Mouse (Mus musculus): ENCODE results near the gene Ttc39b. TPM values are rescaled to one million over a fixed set of nuclear protein-coding genes. Genes with fewer than 3 reads are reported as not detected.

The Ttc39b gene
- polyA plus RNA-seq, 1 experiment from 2014 or later, result 14.9 TPM

- no peak for ATAC-seq
- WGBS, result 92% methylated on average over 7 of the region's 7 CpGs
- no peak overlapping the region for H3K9ac ChIP-seq (ENCODE audit: low read length)
- H3K27me3 ChIP-seq (replicated peaks; ENCODE audit: control insufficient read depth, insufficient read depth, low read length), result no peaks in the 10 kb centered on the region
- no peak for DNase-seq (ENCODE audit: low spot score)
- peaks cover 11% of the 10 kb centered on the region for H3K4me1 ChIP-seq (ENCODE audit: control insufficient read depth, insufficient read depth, low read length)
- H3K27ac ChIP-seq (ENCODE audit: low read depth, low read length), result peak overlapping the region; percentile 92
- no peaks in the 10 kb centered on the region for H3K9me3 ChIP-seq (replicated peaks; ENCODE audit: control insufficient read depth, low read length)
- no peaks in the 10 kb centered on the region for H3K36me3 ChIP-seq (ENCODE audit: control insufficient read depth, insufficient read depth, low read length)
- no peak overlapping the region for H3K4me2 ChIP-seq (ENCODE audit: low read length)
- H3K4me3 ChIP-seq (ENCODE audit: low read depth, low read length), result no peak overlapping the region
These were observed 89.9 kb downstream of the Ttc39b start for GRCm38 (mm10) chr4:83234132-83234531.

DNA sequence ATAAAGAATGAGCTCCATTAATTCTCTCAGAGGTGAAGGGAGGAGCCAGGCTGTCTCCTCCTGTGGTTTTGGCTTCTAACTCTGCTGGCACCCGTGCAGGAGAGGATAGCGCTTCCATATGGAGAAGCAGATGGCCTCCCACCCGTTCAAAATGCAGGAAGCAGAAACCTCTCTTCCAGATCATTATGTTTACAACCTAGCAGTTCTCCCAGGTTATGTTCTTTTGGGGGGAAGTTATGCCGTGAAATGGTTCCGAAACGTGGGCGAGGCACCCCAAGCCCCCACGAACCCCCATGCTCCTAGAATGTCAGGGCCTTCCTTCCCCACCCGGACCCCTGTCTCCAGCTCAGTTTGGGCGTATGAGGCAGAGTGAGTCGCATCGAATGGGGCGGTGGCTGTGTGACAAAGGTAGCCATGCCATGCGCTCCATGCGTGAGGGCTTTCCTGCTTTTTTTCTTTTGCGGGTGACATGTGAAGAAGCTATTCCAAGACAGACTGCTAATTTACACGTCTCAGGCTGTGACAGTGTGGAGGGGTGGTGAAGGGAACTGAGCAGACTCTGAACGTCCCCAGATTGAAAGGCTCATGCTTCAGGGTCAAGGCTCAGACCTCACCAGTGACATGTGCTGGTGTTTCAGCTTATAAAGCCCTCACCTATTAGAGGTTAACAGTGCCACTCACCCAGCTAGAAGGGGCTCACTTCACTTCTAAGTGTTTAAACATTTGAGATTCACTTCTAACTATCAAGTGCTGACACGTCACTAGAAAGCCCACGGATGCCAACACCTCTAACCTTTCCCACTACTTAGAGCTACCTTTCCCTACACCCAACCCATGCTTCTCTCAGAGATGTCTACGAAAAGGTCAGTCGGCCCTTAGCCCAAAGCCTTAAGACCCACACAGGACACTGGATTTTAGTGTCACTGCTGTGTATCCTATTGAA lies 90.6 kb downstream of the Ttc39b start:
- H3K36me3 ChIP-seq (ENCODE audit: control insufficient read depth, insufficient read depth, low read length), result no peaks in the 10 kb centered on the region
- WGBS, result 59% methylated on average over 22 of the region's 22 CpGs
- peaks cover 12% of the 10 kb centered on the region for H3K4me1 ChIP-seq (ENCODE audit: control insufficient read depth, insufficient read depth, low read length)
- peak overlapping the region; percentile 92 for H3K27ac ChIP-seq (ENCODE audit: low read depth, low read length)
- no peak overlapping the region for H3K9ac ChIP-seq (ENCODE audit: low read length)
- no peaks in the 10 kb centered on the region for H3K27me3 ChIP-seq (replicated peaks; ENCODE audit: control insufficient read depth, insufficient read depth, low read length)
- peak overlapping the region; percentile 33; the same call in 1 of the 2 replicates for H3K4me2 ChIP-seq (ENCODE audit: low read length)
- H3K9me3 ChIP-seq (replicated peaks; ENCODE audit: control insufficient read depth, low read length), result no peaks in the 10 kb centered on the region
- peak; percentile 91 for ATAC-seq
- peak; percentile 84 for DNase-seq (ENCODE audit: low spot score)
- H3K4me3 ChIP-seq (ENCODE audit: low read depth, low read length), result no peak overlapping the region

- H3K36me3 ChIP-seq (ENCODE audit: control insufficient read depth, insufficient read depth, low read length), result no peaks in the 10 kb centered on the region
- ATAC-seq (no peak), DNase-seq (ENCODE audit: low spot score) (no peak)
- H3K4me1 ChIP-seq (ENCODE audit: control insufficient read depth, insufficient read depth, low read length), result peaks cover 10% of the 10 kb centered on the region
- WGBS, result 76% methylated on average over 9 of the region's 9 CpGs
- no peaks in the 10 kb centered on the region for H3K27me3 ChIP-seq (replicated peaks; ENCODE audit: control insufficient read depth, insufficient read depth, low read length)
- peak overlapping the region; percentile 92 for H3K27ac ChIP-seq (ENCODE audit: low read depth, low read length)
- H3K4me2 ChIP-seq (ENCODE audit: low read length), result peak overlapping the region; percentile 33
- H3K9me3 ChIP-seq (replicated peaks; ENCODE audit: control insufficient read depth, low read length), result no peaks in the 10 kb centered on the region
- H3K9ac ChIP-seq (ENCODE audit: low read length), result 0 out of 2 replicates have a peak overlapping the region, but pooled peaks have one; percentile 0
- H3K4me3 ChIP-seq (ENCODE audit: low read depth, low read length), result peak overlapping the region; percentile 7; the same call in 1 of the 2 replicates
These were observed 91.7 kb downstream of the Ttc39b start for GRCm38 (mm10) chr4:83232315-83232880.

DNA sequence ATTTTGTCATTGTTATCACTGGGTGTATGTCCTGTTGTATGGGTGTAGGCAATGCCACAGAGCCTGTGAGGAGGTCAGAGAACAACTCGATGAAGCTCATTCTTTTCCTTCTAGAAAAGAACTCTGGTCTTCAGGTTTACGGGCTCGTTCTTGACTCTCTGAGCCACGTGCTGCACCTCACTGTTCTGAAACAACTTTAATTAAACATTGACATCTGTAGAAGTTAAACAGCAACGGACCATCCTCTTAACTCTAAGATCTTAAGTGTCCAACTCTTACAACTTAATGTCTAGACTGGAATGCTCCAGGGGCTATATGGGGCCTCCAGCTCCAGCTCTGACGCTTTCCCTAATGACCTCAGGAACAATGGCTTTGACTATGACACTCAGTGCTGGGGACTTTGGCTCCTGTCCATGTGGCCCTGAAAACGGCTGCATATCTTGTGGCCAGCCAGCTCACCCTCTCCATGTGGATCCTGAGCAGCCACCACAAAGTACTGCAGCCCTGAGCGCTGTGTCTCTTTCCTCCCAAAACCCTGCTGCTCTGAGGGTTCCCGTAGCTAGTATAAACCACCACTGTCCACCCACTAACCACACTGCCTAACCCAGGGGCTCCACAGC lies 95.3 kb downstream of the Ttc39b start:
- ATAC-seq (no peak), DNase-seq (ENCODE audit: low spot score) (no peak)
- H3K4me1 ChIP-seq (ENCODE audit: control insufficient read depth, insufficient read depth, low read length), result peaks cover 12% of the 10 kb centered on the region
- no peaks in the 10 kb centered on the region for H3K36me3 ChIP-seq (ENCODE audit: control insufficient read depth, insufficient read depth, low read length)
- H3K9ac ChIP-seq (ENCODE audit: low read length), result no peak overlapping the region
- H3K4me3 ChIP-seq (ENCODE audit: low read depth, low read length), result no peak overlapping the region
- WGBS, result 85% methylated on average over 9 of the region's 9 CpGs
- no peaks in the 10 kb centered on the region for H3K27me3 ChIP-seq (replicated peaks; ENCODE audit: control insufficient read depth, insufficient read depth, low read length)
- no peak overlapping the region for H3K27ac ChIP-seq (ENCODE audit: low read depth, low read length)
- no peaks in the 10 kb centered on the region for H3K9me3 ChIP-seq (replicated peaks; ENCODE audit: control insufficient read depth, low read length)
- no peak overlapping the region for H3K4me2 ChIP-seq (ENCODE audit: low read length)

- H3K4me1 ChIP-seq (ENCODE audit: control insufficient read depth, insufficient read depth, low read length), result peaks cover 12% of the 10 kb centered on the region
- no peak overlapping the region for H3K27ac ChIP-seq (ENCODE audit: low read depth, low read length)
- H3K9ac ChIP-seq (ENCODE audit: low read length), result no peak overlapping the region
- no peaks in the 10 kb centered on the region for H3K9me3 ChIP-seq (replicated peaks; ENCODE audit: control insufficient read depth, low read length)
- H3K4me2 ChIP-seq (ENCODE audit: low read length), result no peak overlapping the region
- H3K4me3 ChIP-seq (ENCODE audit: low read depth, low read length), result no peak overlapping the region
- ATAC-seq (no peak), DNase-seq (ENCODE audit: low spot score) (no peak)
- no peaks in the 10 kb centered on the region for H3K36me3 ChIP-seq (ENCODE audit: control insufficient read depth, insufficient read depth, low read length)
- WGBS, result 69% methylated on average over 10 of the region's 10 CpGs
- H3K27me3 ChIP-seq (replicated peaks; ENCODE audit: control insufficient read depth, insufficient read depth, low read length), result no peaks in the 10 kb centered on the region
These were observed 96.0 kb downstream of the Ttc39b start for GRCm38 (mm10) chr4:83228073-83228472.

DNA sequence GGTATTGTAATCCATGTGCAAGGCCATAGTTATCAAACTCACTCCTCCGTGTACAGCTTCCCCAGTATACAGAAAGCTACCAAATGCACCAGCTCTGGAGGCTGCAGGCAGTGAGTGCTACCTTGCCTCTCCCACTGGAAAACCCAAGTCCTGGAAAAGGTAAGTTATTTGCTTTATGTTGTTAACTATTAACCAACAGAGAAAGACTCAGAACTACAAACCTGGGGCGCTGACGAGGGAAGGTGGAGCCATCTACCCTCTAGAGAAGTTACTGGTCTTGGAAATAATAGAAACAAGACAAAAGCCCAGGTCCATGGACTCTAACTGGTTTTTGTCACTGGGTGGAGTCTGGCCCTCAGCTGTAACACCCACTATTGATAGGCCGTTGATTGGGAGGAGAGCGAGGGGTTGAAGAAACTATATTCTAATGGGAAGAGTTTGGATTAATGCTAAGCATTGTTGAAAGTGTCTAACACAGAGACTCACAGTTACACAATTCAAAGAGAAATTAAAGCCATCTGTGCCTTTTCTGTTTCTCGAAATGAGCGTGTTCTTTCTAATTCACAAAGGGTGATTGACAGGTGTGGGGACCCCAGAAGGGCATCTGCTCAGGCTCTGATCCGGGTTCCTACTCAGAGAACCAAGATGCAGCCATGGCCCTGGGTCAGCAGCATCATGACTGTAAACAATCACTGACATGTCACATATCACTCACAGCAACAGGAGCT lies 98.3 kb downstream of the Ttc39b start:
- peak; percentile 38; the same call in 1 of the 2 replicates for ATAC-seq

GRCm38 (mm10) chr4:83224242-83224641 lies 99.8 kb downstream of the Ttc39b start:
- Histone ChIP-seq H3K4me1 (ENCODE audit: control insufficient read depth, insufficient read depth, low read length) (peaks cover 10% of the 10 kb centered on the region), H3K27me3 (replicated peaks; ENCODE audit: control insufficient read depth, insufficient read depth, low read length) (no peaks in the 10 kb centered on the region)
- peak; percentile 42 for DNase-seq (ENCODE audit: low spot score)

More for the DNA sequence above, 98.3 kb downstream of the Ttc39b start:
- peak; percentile 57 for DNase-seq (ENCODE audit: low spot score)
- no peak overlapping the region for H3K4me3 ChIP-seq (ENCODE audit: low read depth, low read length)
- no peak overlapping the region for H3K9ac ChIP-seq (ENCODE audit: low read length)
- WGBS, result 51% methylated on average over 8 of the region's 8 CpGs
- H3K4me2 ChIP-seq (ENCODE audit: low read length), result no peak overlapping the region
- no peaks in the 10 kb centered on the region for H3K9me3 ChIP-seq (replicated peaks; ENCODE audit: control insufficient read depth, low read length)
- H3K27me3 ChIP-seq (replicated peaks; ENCODE audit: control insufficient read depth, insufficient read depth, low read length), result no peaks in the 10 kb centered on the region
- H3K27ac ChIP-seq (ENCODE audit: low read depth, low read length), result no peak overlapping the region; the same call in 1 of the 2 replicates
- no peaks in the 10 kb centered on the region for H3K36me3 ChIP-seq (ENCODE audit: control insufficient read depth, insufficient read depth, low read length)
- H3K4me1 ChIP-seq (ENCODE audit: control insufficient read depth, insufficient read depth, low read length), result peaks cover 10% of the 10 kb centered on the region

DNA sequence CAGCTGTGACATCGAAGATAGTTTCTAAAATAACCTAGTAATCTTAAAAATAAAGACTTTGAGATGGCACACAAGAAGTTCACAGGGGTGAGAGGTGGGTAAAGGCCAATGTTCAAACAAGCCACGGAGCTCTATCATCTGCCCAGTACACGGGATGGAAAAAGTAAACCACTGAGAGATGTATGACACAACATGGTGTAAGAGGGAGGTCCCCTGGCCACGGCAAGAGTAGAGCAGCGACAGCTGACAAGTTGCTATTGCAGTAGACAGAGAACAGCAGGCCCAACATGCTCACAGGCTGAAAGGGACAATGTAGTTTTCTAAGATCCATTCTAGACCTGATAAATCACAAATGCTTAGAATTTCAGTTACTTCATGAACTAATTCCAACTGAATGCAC lies 100.9 kb downstream of the Ttc39b start:
- ATAC-seq (no peak), DNase-seq (ENCODE audit: low spot score) (no peak)
- Histone ChIP-seq H3K4me3 (ENCODE audit: low read depth, low read length) (no peak overlapping the region), H3K27ac (ENCODE audit: low read depth, low read length) (no peak overlapping the region), H3K9me3 (replicated peaks; ENCODE audit: control insufficient read depth, low read length) (no peaks in the 10 kb centered on the region), H3K4me2 (ENCODE audit: low read length) (no peak overlapping the region), H3K36me3 (ENCODE audit: control insufficient read depth, insufficient read depth, low read length) (no peaks in the 10 kb centered on the region), H3K9ac (ENCODE audit: low read length) (no peak overlapping the region), H3K27me3 (replicated peaks; ENCODE audit: control insufficient read depth, insufficient read depth, low read length) (no peaks in the 10 kb centered on the region), H3K4me1 (ENCODE audit: control insufficient read depth, insufficient read depth, low read length) (peaks cover 6% of the 10 kb centered on the region; the same call in 1 of the 2 replicates)
- WGBS, result 84% methylated on average over 5 of the region's 5 CpGs

More at GRCm38 (mm10) chr4:83224242-83224641, 99.8 kb downstream of the Ttc39b start:
- Histone ChIP-seq H3K9me3 (replicated peaks; ENCODE audit: control insufficient read depth, low read length) (no peaks in the 10 kb centered on the region), H3K36me3 (ENCODE audit: control insufficient read depth, insufficient read depth, low read length) (no peaks in the 10 kb centered on the region), H3K9ac (ENCODE audit: low read length) (no peak overlapping the region), H3K4me2 (ENCODE audit: low read length) (no peak overlapping the region), H3K4me3 (ENCODE audit: low read depth, low read length) (no peak overlapping the region), H3K27ac (ENCODE audit: low read depth, low read length) (no peak overlapping the region)
- ATAC-seq, result no peak
- WGBS, result 46% methylated on average over 5 of the region's 5 CpGs

All from forebrain, embryonic 14.5 days (tissue).